Mouse (Mus musculus): ENCODE measurements around the gene Tubb2b. TPM values are rescaled to one million over a fixed set of nuclear protein-coding genes. Genes with fewer than 3 reads are reported as not detected.

Tubb2b gene
- polyA plus RNA-seq, 1 experiment from 2014 or later, result 15.4 TPM

DNA sequence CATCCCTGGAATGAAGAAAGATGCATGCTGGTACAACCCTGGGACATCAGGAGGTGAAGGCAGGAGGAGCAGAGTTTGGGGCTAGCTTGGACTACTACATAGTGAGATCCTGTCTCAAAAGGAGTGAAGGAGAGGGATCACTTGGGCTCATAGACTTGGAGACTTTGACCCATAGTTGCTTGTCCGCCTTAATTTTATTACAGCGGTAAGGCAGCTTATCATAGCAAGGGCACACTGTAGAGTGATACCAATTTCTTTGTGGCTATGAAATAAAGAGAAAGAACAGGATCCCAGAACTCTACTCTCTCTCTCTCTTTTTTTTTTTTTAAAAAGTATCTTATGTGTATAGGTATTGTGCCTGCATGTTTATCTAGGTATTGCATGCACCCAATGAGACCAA, 9.7 kb downstream of the Tubb2b start:
- no peaks in the 10 kb centered on the region for H3K9me3 ChIP-seq (ENCODE audit: control insufficient read depth)
- peak; percentile 69 for ATAC-seq
- no peak for TF ChIP-seq CTCF (IDR thresholded peaks at IDR 0.05; ENCODE audit: low read depth)
- H3K4me1 ChIP-seq (replicated peaks; ENCODE audit: control insufficient read depth, insufficient read depth, low read length), result 0 out of 2 replicates have a peak, but pooled peaks cover 12% of the 10 kb centered on the region
- no peak overlapping the region for H3K4me3 ChIP-seq (ENCODE audit: low read depth, low read length)
- no peak overlapping the region for H3K4me2 ChIP-seq (replicated peaks; ENCODE audit: low read depth)
- H3K9ac ChIP-seq (ENCODE audit: low read depth, low read length), result no peak overlapping the region
- WGBS, result 63% methylated on average over 2 of the region's 2 CpGs
- no peaks in the 10 kb centered on the region for H3K27me3 ChIP-seq (replicated peaks; ENCODE audit: control insufficient read depth, insufficient read depth, low read length)
- H3K27ac ChIP-seq (ENCODE audit: low read depth, low read length), result no peak overlapping the region
- no peaks in the 10 kb centered on the region for H3K36me3 ChIP-seq (ENCODE audit: control insufficient read depth, insufficient read depth)

GRCm38 (mm10) chr13:34119406-34119805, 10.9 kb downstream of the Tubb2b start:
- TF ChIP-seq CTCF (IDR thresholded peaks at IDR 0.05; ENCODE audit: low read depth), result no peak
- no peak for ATAC-seq
- Histone ChIP-seq H3K4me2 (replicated peaks; ENCODE audit: low read depth) (no peak overlapping the region), H3K9ac (ENCODE audit: low read depth, low read length) (no peak overlapping the region), H3K27me3 (replicated peaks; ENCODE audit: control insufficient read depth, insufficient read depth, low read length) (no peaks in the 10 kb centered on the region), H3K4me1 (replicated peaks; ENCODE audit: control insufficient read depth, insufficient read depth, low read length) (0 out of 2 replicates have a peak, but pooled peaks cover 12% of the 10 kb centered on the region), H3K27ac (ENCODE audit: low read depth, low read length) (no peak overlapping the region), H3K4me3 (ENCODE audit: low read depth, low read length) (no peak overlapping the region), H3K36me3 (ENCODE audit: control insufficient read depth, insufficient read depth) (no peaks in the 10 kb centered on the region), H3K9me3 (ENCODE audit: control insufficient read depth) (no peaks in the 10 kb centered on the region)
- 26% methylated on average over 4 of the region's 4 CpGs for WGBS

DNA sequence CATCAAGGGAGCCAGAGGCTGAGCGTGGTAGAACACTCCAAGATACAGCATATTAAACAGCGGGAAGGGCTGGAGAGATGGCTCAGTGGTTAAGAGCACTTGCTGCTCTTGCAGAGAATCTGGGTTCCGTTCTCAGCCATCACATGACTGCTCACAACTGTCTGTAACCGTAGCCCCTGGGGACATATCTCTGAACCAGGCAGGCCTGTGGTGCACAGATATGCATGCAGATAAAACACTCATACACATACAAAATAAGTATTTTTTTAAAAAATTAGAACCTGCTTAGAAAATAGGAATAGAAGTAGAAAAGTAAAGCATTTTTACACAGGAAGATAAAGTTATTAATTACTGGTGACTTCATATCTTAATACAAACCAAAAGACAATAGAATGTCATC, 11.4 kb downstream of the Tubb2b start:
- Histone ChIP-seq H3K9me3 (ENCODE audit: control insufficient read depth) (no peaks in the 10 kb centered on the region), H3K9ac (ENCODE audit: low read depth, low read length) (no peak overlapping the region), H3K4me1 (replicated peaks; ENCODE audit: control insufficient read depth, insufficient read depth, low read length) (0 out of 2 replicates have a peak, but pooled peaks cover 12% of the 10 kb centered on the region), H3K27ac (ENCODE audit: low read depth, low read length) (no peak overlapping the region), H3K27me3 (replicated peaks; ENCODE audit: control insufficient read depth, insufficient read depth, low read length) (no peaks in the 10 kb centered on the region), H3K4me2 (replicated peaks; ENCODE audit: low read depth) (no peak overlapping the region), H3K4me3 (ENCODE audit: low read depth, low read length) (no peak overlapping the region), H3K36me3 (ENCODE audit: control insufficient read depth, insufficient read depth) (no peaks in the 10 kb centered on the region)
- no peak for ATAC-seq
- 82% methylated on average over 4 of the region's 4 CpGs for WGBS
- no peak for TF ChIP-seq CTCF (IDR thresholded peaks at IDR 0.05; ENCODE audit: low read depth)

DNA sequence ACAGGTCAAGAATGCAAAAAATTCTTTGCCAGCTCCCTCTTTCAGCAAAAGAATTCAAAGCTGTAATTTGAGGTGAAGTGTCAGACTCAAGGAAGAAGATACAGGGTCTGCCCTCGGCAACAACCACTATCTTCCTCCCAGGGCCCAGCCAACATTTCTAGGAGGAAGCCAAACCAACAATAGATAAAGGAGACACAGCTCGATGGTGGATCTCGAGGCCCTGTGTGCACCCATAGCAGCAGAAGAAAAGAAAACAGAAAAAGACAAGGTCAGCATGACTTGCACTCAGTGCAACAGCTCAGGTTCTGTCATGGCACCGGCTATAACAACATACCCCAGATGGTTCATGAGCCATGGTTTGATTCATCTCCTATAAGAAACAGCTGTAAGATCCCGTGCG, 13.8 kb downstream of the Tubb2b start:
- Histone ChIP-seq H3K9ac (ENCODE audit: low read depth, low read length) (no peak overlapping the region), H3K27me3 (replicated peaks; ENCODE audit: control insufficient read depth, insufficient read depth, low read length) (no peaks in the 10 kb centered on the region), H3K4me2 (replicated peaks; ENCODE audit: low read depth) (no peak overlapping the region), H3K4me3 (ENCODE audit: low read depth, low read length) (no peak overlapping the region), H3K27ac (ENCODE audit: low read depth, low read length) (no peak overlapping the region), H3K9me3 (ENCODE audit: control insufficient read depth) (no peaks in the 10 kb centered on the region), H3K36me3 (ENCODE audit: control insufficient read depth, insufficient read depth) (no peaks in the 10 kb centered on the region), H3K4me1 (replicated peaks; ENCODE audit: control insufficient read depth, insufficient read depth, low read length) (0 out of 2 replicates have a peak, but pooled peaks cover 11% of the 10 kb centered on the region)
- TF ChIP-seq CTCF (IDR thresholded peaks at IDR 0.05; ENCODE audit: low read depth), result no peak
- 81% methylated on average over 6 of the region's 6 CpGs for WGBS
- ATAC-seq, result no peak

- 65% methylated on average over 4 of the region's 4 CpGs for WGBS
- no peak overlapping the region for H3K27ac ChIP-seq (ENCODE audit: low read depth, low read length)
- no peak overlapping the region for H3K4me3 ChIP-seq (ENCODE audit: low read depth, low read length)
- ATAC-seq, result no peak
- TF ChIP-seq CTCF (IDR thresholded peaks at IDR 0.05; ENCODE audit: low read depth), result no peak
- 0 out of 2 replicates have a peak, but pooled peaks cover under 1% of the 10 kb centered on the region for H3K4me1 ChIP-seq (replicated peaks; ENCODE audit: control insufficient read depth, insufficient read depth, low read length)
- H3K9ac ChIP-seq (ENCODE audit: low read depth, low read length), result no peak overlapping the region
- H3K36me3 ChIP-seq (ENCODE audit: control insufficient read depth, insufficient read depth), result no peaks in the 10 kb centered on the region
- H3K27me3 ChIP-seq (replicated peaks; ENCODE audit: control insufficient read depth, insufficient read depth, low read length), result no peaks in the 10 kb centered on the region
- no peaks in the 10 kb centered on the region for H3K9me3 ChIP-seq (ENCODE audit: control insufficient read depth)
- no peak overlapping the region for H3K4me2 ChIP-seq (replicated peaks; ENCODE audit: low read depth)
These were observed 15.6 kb downstream of the Tubb2b start for GRCm38 (mm10) chr13:34114654-34115053.

DNA sequence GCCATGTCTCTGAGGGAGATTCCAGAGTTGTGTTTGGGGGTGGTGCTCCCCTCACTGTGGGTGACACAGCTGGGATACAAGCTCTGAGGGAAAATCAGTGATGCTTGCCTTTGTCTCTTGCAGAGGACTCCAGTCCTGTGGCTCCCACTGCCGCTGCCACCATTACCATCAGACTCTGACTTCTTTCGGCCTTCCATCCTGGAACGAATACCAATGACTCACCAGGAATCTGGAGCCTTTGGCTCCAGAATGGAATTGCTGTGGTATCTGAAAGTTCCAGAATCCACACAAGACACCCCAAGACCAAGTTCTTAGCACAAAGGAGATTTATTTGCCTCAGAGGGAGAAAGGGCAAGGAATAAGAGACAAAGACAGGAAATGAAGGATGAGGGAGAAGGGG, 17.2 kb downstream of the Tubb2b start:
- TF ChIP-seq CTCF (IDR thresholded peaks at IDR 0.05; ENCODE audit: low read depth), result no peak
- Histone ChIP-seq H3K4me1 (replicated peaks; ENCODE audit: control insufficient read depth, insufficient read depth, low read length) (no peaks in the 10 kb centered on the region), H3K27me3 (replicated peaks; ENCODE audit: control insufficient read depth, insufficient read depth, low read length) (no peaks in the 10 kb centered on the region), H3K4me2 (replicated peaks; ENCODE audit: low read depth) (no peak overlapping the region), H3K4me3 (ENCODE audit: low read depth, low read length) (no peak overlapping the region), H3K27ac (ENCODE audit: low read depth, low read length) (0 out of 2 replicates have a peak overlapping the region, but pooled peaks have one; percentile 1), H3K36me3 (ENCODE audit: control insufficient read depth, insufficient read depth) (no peaks in the 10 kb centered on the region), H3K9me3 (ENCODE audit: control insufficient read depth) (no peaks in the 10 kb centered on the region), H3K9ac (ENCODE audit: low read depth, low read length) (no peak overlapping the region)
- ATAC-seq, result no peak
- WGBS, result 87% methylated on average over 3 of the region's 3 CpGs
